8 mouse cellular contexts compared by ENCODE assay signal in genomic region chr2:154558264-154559039, GRCm38 (mm10). TPM values are rescaled to one million over a fixed set of nuclear protein-coding genes. Genes with fewer than 3 reads are reported as not detected.
DNase-seq lines count a peak whose midpoint lies in the region; ATAC-seq and TF ChIP-seq lines count a peak whose summit lies in the region.

Gene Necab3 (minus strand): TSS chr2:154558890.

- TF ChIP-seq CTCF in thymus, adult 2 months (IDR thresholded peaks at IDR 0.05; ENCODE audit: borderline replicate concordance, control insufficient read depth, extremely low read depth, insufficient read depth, low read length, poor library complexity): no peak

- no peak; the same call in 1 of the 2 replicates for TF ChIP-seq POLR2A in thymus, adult 2 months (IDR thresholded peaks at IDR 0.05; ENCODE audit: control insufficient read depth, extremely low read depth, insufficient read depth, low read length, poor library complexity)

- peak; percentile 72 to 73 for DNase-seq in frontal cortex, postnatal 36 days (ENCODE audit: low spot score in 2 of 2)
- DNase-seq in frontal cortex, postnatal 25 days (ENCODE audit: low spot score in 2 of 2): no peak
- DNase-seq in brain, adult 2 months (ENCODE audit: low read depth, low spot score): peak; percentile 80
- peak; percentile 57 for DNase-seq in neural tube, embryonic 10.5 days (ENCODE audit: extremely low spot score, low spot score)
- DNase-seq in thymus, adult 2 months: peak; percentile 68

- H3K9ac ChIP-seq in hindbrain, embryonic 13.5 days: peak within 1 kb of the TSS; percentile 75
- H3K9ac ChIP-seq in limb, embryonic 13.5 days: peak within 1 kb of the TSS; percentile 57

- peaks cover 65% of the 10 kb centered on the region for H3K36me3 ChIP-seq in erythroblast, embryonic 14.5 days (ENCODE audit: control insufficient read depth)
- H3K36me3 ChIP-seq in hindbrain, embryonic 13.5 days: no peaks in the 10 kb centered on the region
- H3K36me3 ChIP-seq in limb, embryonic 13.5 days: peaks cover 30% of the 10 kb centered on the region
- no peaks in the 10 kb centered on the region for H3K36me3 ChIP-seq in thymus, adult 2 months (ENCODE audit: control insufficient read depth, insufficient read depth, low read length)

- H3K9me3 ChIP-seq in erythroblast, embryonic 14.5 days (ENCODE audit: control insufficient read depth, low read length): no peaks in the 10 kb centered on the region
- H3K9me3 ChIP-seq in hindbrain, embryonic 13.5 days: no peaks in the 10 kb centered on the region
- no peaks in the 10 kb centered on the region for H3K9me3 ChIP-seq in limb, embryonic 13.5 days

- ATAC-seq in hindbrain, embryonic 13.5 days (ENCODE audit: low FRiP score): peak; percentile 81
- ATAC-seq in limb, embryonic 13.5 days (ENCODE audit: low FRiP score, low read depth): peak; percentile 37; the same call in 1 of the 2 replicates

- 4% methylated on average over 33 of the region's 34 CpGs for whole genome bisulfite sequencing in hindbrain, embryonic 13.5 days
- 4% methylated on average over 34 of the region's 34 CpGs for whole genome bisulfite sequencing in limb, embryonic 13.5 days
- WGBS in thymus, adult 2 months: 5% methylated on average over 34 of the region's 34 CpGs

- peak within 1 kb of the TSS; percentile 44; the same call in 1 of the 2 replicates for H3K27ac ChIP-seq in hindbrain, embryonic 13.5 days
- H3K27ac ChIP-seq in limb, embryonic 13.5 days: no peak within 1 kb of the TSS
- peak within 1 kb of the TSS; percentile 11; the same call in 1 of the 2 replicates for H3K27ac ChIP-seq in thymus, adult 2 months (ENCODE audit: control insufficient read depth, insufficient read depth, low read length)

- H3K4me2 ChIP-seq in hindbrain, embryonic 13.5 days: peak within 1 kb of the TSS; percentile 74
- H3K4me2 ChIP-seq in limb, embryonic 13.5 days (replicated peaks): peak within 1 kb of the TSS; percentile 69

- no peaks in the 10 kb centered on the region for H3K27me3 ChIP-seq in erythroblast, embryonic 14.5 days (ENCODE audit: control insufficient read depth)
- H3K27me3 ChIP-seq in hindbrain, embryonic 13.5 days: no peaks in the 10 kb centered on the region; the same call in 1 of the 2 replicates
- H3K27me3 ChIP-seq in limb, embryonic 13.5 days: no peaks in the 10 kb centered on the region
- no peaks in the 10 kb centered on the region for H3K27me3 ChIP-seq in thymus, adult 2 months (ENCODE audit: control insufficient read depth, insufficient read depth, low read length)

- peaks cover 36% of the 10 kb centered on the region for H3K4me1 ChIP-seq in erythroblast, embryonic 14.5 days (ENCODE audit: control insufficient read depth)
- H3K4me1 ChIP-seq in hindbrain, embryonic 13.5 days (replicated peaks): peaks cover 48% of the 10 kb centered on the region
- H3K4me1 ChIP-seq in limb, embryonic 13.5 days: peaks cover 30% of the 10 kb centered on the region
- peaks cover 25% of the 10 kb centered on the region for H3K4me1 ChIP-seq in thymus, adult 2 months (replicated peaks; ENCODE audit: control insufficient read depth, insufficient read depth, low read length)

- H3K4me3 ChIP-seq in erythroblast, embryonic 14.5 days (replicated peaks): peak within 1 kb of the TSS; percentile 54
- H3K4me3 ChIP-seq in hindbrain, embryonic 13.5 days: peak within 1 kb of the TSS; percentile 44
- H3K4me3 ChIP-seq in limb, embryonic 13.5 days: peak within 1 kb of the TSS; percentile 39
- peak within 1 kb of the TSS; percentile 49 for H3K4me3 ChIP-seq in thymus, adult 2 months (ENCODE audit: control insufficient read depth, insufficient read depth, low read length)

RNA-seq across cellular contexts. Expression of gene Necab3, which starts in this region (rescaled TPM):
- polyA plus RNA-seq in erythroblast, embryonic 14.5 days (2012): 0.23 and 0.39 TPM in 2 replicates
- 14.8 and 15.6 TPM in 2 replicates for polyA plus RNA-seq in hindbrain, embryonic 13.5 days (2015; fragmentation: Nextera tagmentation; extraction: Ambion mirVana)
- 3.7 and 3.9 TPM in 2 replicates for polyA plus RNA-seq in limb, embryonic 13.5 days (2015; fragmentation: Nextera tagmentation; extraction: Ambion mirVana)
- polyA plus RNA-seq in thymus, adult 2 months (2012; rRNA removed): 14.8 and 15.7 TPM in 2 replicates

Comparison
In these comparisons a context has a peak if more than half of its experiments do, and no peak if none do; other contexts are left out.
1. DNase-seq: peak in frontal cortex, postnatal 36 days (2 of 2), brain, adult 2 months (single experiment), neural tube, embryonic 10.5 days (single experiment) and thymus, adult 2 months (single experiment); none in frontal cortex, postnatal 25 days (0 of 2).
2. Peak in every context shown above with its lines, with median percentiles within 50 percentile points of each other: H3K4me3 ChIP-seq.